Mouse (Mus musculus) testis, adult 2 months (tissue): ENCODE measurements around the gene Susd3.

Source experiments
- CTCF ChIP-seq: fragments of 200-500 bp; IDR thresholded peaks from 2 replicates; pipeline ENCODE4 v1.5.1; 2012; ENCODE audit warnings: low read depth, mild to moderate bottlenecking, inconsistent platforms, low read length, moderate library complexity; ENCODE audit not compliant: control insufficient read depth, insufficient read depth, insufficient replicate concordance
- POLR2A ChIP-seq: fragments of 200-500 bp; IDR thresholded peaks from 2 replicates; pipeline ENCODE4 v1.6.1; 2012; ENCODE audit warnings: low read depth, mild to moderate bottlenecking, inconsistent platforms, low read length, moderate library complexity; ENCODE audit not compliant: control insufficient read depth

GRCm38 (mm10) chr13:49260036-49260722 lies 11.7 kb upstream of the Susd3 start:
- TF ChIP-seq CTCF: no peak
- no peak for TF ChIP-seq POLR2A
